Mouse (Mus musculus) liver, embryonic 16.5 days (tissue): Measurements from ENCODE around the gene Chmp6. TPM values are rescaled to one million over a fixed set of nuclear protein-coding genes. Genes with fewer than 3 reads are reported as not detected.

Experiments
- ATAC-seq: fragments of 200-750 bp; cut with Nextera tagmentation; 2 replicates; pipeline ENCODE4 v1.8.0; 2017; ENCODE audit warnings: low read depth, mild to moderate bottlenecking, moderate number of reproducible peaks, moderate library complexity
- H3K27ac ChIP-seq: fragments of 300-500 bp; sonication (generic); 2 replicates; pipeline ENCODE4 v1.5.1; 2014; ENCODE audit warnings: mild to moderate bottlenecking, low read length
- H3K27me3 ChIP-seq: fragments of 300-500 bp; sonication (generic); 2 replicates; pipeline ENCODE4 v1.6.1; 2014; ENCODE audit warnings: low read depth, low read length, mixed read lengths; ENCODE audit not compliant: control insufficient read depth, insufficient read depth
- H3K36me3 ChIP-seq: fragments of 300-500 bp; sonication (generic); 2 replicates; pipeline ENCODE4 v1.6.1; 2014; ENCODE audit warnings: mild to moderate bottlenecking; ENCODE audit not compliant: control insufficient read depth, insufficient read depth
- H3K4me1 ChIP-seq: fragments of 300-500 bp; sonication (generic); 2 replicates; pipeline ENCODE4 v1.6.1; 2014; ENCODE audit warnings: low read depth, low read length, mixed read lengths; ENCODE audit not compliant: control insufficient read depth
- H3K4me2 ChIP-seq: fragments of 300-500 bp; sonication (generic); 2 replicates; pipeline ENCODE4 v1.6.1; 2014; ENCODE audit warnings: low read depth, low read length, mixed read lengths
- H3K4me3 ChIP-seq: fragments of 300-500 bp; sonication (generic); 2 replicates; pipeline ENCODE4 v1.5.1; 2014; ENCODE audit warnings: low read depth, mild to moderate bottlenecking, low read length
- H3K9ac ChIP-seq: fragments of 300-500 bp; sonication (generic); 2 replicates; pipeline ENCODE4 v1.6.1; 2014; ENCODE audit warnings: low read depth, low read length
- H3K9me3 ChIP-seq: fragments of 300-500 bp; sonication (generic); replicated peaks from 2 replicates; pipeline ENCODE4 v1.6.1; 2016; ENCODE audit warnings: low read length; ENCODE audit not compliant: control insufficient read depth
- WGBS: fragments of 180-500 bp; shearing (Covaris S2); extraction: QIAGEN DNeasy Blood & Tissue Kit; methylation state at CpG from one replicate; pipeline ENCODE4 v1.1.7; 2014; ENCODE audit not compliant: insufficient replicate concordance; 5-methylcytosine and 5-hydroxymethylcytosine counted together
- polyA plus RNA-seq: library from polyadenylated mRNA; unstranded; fragments of >200 nt; fragmentation: Nextera tagmentation; extraction: Ambion mirVana; gene quantifications from 2 replicates; pipeline ENCODE4 v1.2.1, GENCODE M21; 2015

Chmp6 gene
- polyA plus RNA-seq, 1 experiment from 2014 or later = 25.4 TPM

- no peaks in the 10 kb centered on the region for H3K4me1 ChIP-seq
- no peak overlapping the region for H3K27ac ChIP-seq
- H3K4me3 ChIP-seq = no peak overlapping the region
- H3K9ac ChIP-seq = no peak overlapping the region
- H3K4me2 ChIP-seq = no peak overlapping the region
- no peaks in the 10 kb centered on the region for H3K36me3 ChIP-seq
- H3K27me3 ChIP-seq = no peaks in the 10 kb centered on the region
- no peak for ATAC-seq
- H3K9me3 ChIP-seq = no peaks in the 10 kb centered on the region
- 74% methylated on average over 5 of the region's 5 CpGs for WGBS
Observed at GRCm38 (mm10) chr11:119879573-119879972, 33.7 kb upstream of the Chmp6 start.

- H3K4me1 ChIP-seq = no peaks in the 10 kb centered on the region
- no peak overlapping the region for H3K27ac ChIP-seq
- no peak for ATAC-seq
- H3K36me3 ChIP-seq = peaks cover 3% of the 10 kb centered on the region; the same call in 1 of the 2 replicates
- 74% methylated on average over 2 of the region's 2 CpGs for WGBS
- H3K4me3 ChIP-seq = no peak overlapping the region
- no peak overlapping the region for H3K4me2 ChIP-seq
- no peaks in the 10 kb centered on the region for H3K9me3 ChIP-seq
- H3K9ac ChIP-seq = no peak overlapping the region
- H3K27me3 ChIP-seq = no peaks in the 10 kb centered on the region
Observed at GRCm38 (mm10) chr11:119883646-119884045, 29.6 kb upstream of the Chmp6 start.

GRCm38 (mm10) chr11:119889966-119890365 is 23.3 kb upstream of the Chmp6 start:
- H3K9ac ChIP-seq = no peak overlapping the region
- no peak for ATAC-seq
- H3K36me3 ChIP-seq = peaks cover 5% of the 10 kb centered on the region; the same call in 1 of the 2 replicates
- H3K27me3 ChIP-seq = no peaks in the 10 kb centered on the region
- no peak overlapping the region for H3K4me3 ChIP-seq
- WGBS = 73% methylated on average over 3 of the region's 3 CpGs
- H3K9me3 ChIP-seq = no peaks in the 10 kb centered on the region
- H3K4me1 ChIP-seq = peaks cover 2% of the 10 kb centered on the region; the same call in 1 of the 2 replicates
- no peak overlapping the region for H3K4me2 ChIP-seq
- no peak overlapping the region for H3K27ac ChIP-seq

GRCm38 (mm10) chr11:119891601-119892215 is 21.5 kb upstream of the Chmp6 start:
- H3K36me3 ChIP-seq = peaks cover 5% of the 10 kb centered on the region; the same call in 1 of the 2 replicates
- WGBS = 71% methylated on average over 7 of the region's 7 CpGs
- no peak overlapping the region for H3K9ac ChIP-seq
- no peak overlapping the region for H3K4me3 ChIP-seq
- no peak overlapping the region for H3K4me2 ChIP-seq
- H3K4me1 ChIP-seq = peaks cover 2% of the 10 kb centered on the region; the same call in 1 of the 2 replicates
- H3K27ac ChIP-seq = no peak overlapping the region
- no peak for ATAC-seq
- no peaks in the 10 kb centered on the region for H3K9me3 ChIP-seq
- no peaks in the 10 kb centered on the region for H3K27me3 ChIP-seq

- no peak for ATAC-seq
- Histone ChIP-seq H3K4me3 (no peak overlapping the region), H3K4me2 (no peak overlapping the region), H3K4me1 (peaks cover 2% of the 10 kb centered on the region; the same call in 1 of the 2 replicates), H3K9me3 (no peaks in the 10 kb centered on the region), H3K27ac (no peak overlapping the region), H3K27me3 (no peaks in the 10 kb centered on the region), H3K9ac (no peak overlapping the region), H3K36me3 (peaks cover under 1% of the 10 kb centered on the region; the same call in 1 of the 2 replicates)
- 73% methylated on average over 9 of the region's 10 CpGs for WGBS
Observed at GRCm38 (mm10) chr11:119893667-119894236, 19.5 kb upstream of the Chmp6 start.

GRCm38 (mm10) chr11:119894634-119895033 is 18.6 kb upstream of the Chmp6 start:
- peak; percentile 50 for ATAC-seq
- H3K4me2 ChIP-seq = no peak overlapping the region
- H3K4me3 ChIP-seq = no peak overlapping the region
- no peak overlapping the region for H3K9ac ChIP-seq
- H3K27ac ChIP-seq = no peak overlapping the region
- no peaks in the 10 kb centered on the region for H3K9me3 ChIP-seq
- no peaks in the 10 kb centered on the region for H3K27me3 ChIP-seq
- WGBS = 45% methylated on average over 6 of the region's 6 CpGs
- peaks cover 2% of the 10 kb centered on the region; the same call in 1 of the 2 replicates for H3K4me1 ChIP-seq
- no peaks in the 10 kb centered on the region; the same call in 1 of the 2 replicates for H3K36me3 ChIP-seq

GRCm38 (mm10) chr11:119897041-119897440 is 16.2 kb upstream of the Chmp6 start:
- Histone ChIP-seq H3K9ac (no peak overlapping the region), H3K4me3 (no peak overlapping the region), H3K4me1 (peaks cover 2% of the 10 kb centered on the region; the same call in 1 of the 2 replicates), H3K27me3 (no peaks in the 10 kb centered on the region), H3K27ac (no peak overlapping the region), H3K9me3 (no peaks in the 10 kb centered on the region), H3K36me3 (no peaks in the 10 kb centered on the region), H3K4me2 (no peak overlapping the region)
- WGBS = 78% methylated on average over 9 of the region's 9 CpGs
- ATAC-seq = no peak

- Histone ChIP-seq H3K9me3 (no peaks in the 10 kb centered on the region), H3K4me1 (peaks cover 2% of the 10 kb centered on the region; the same call in 1 of the 2 replicates), H3K27ac (no peak overlapping the region), H3K9ac (no peak overlapping the region), H3K4me2 (no peak overlapping the region), H3K27me3 (no peaks in the 10 kb centered on the region), H3K36me3 (no peaks in the 10 kb centered on the region), H3K4me3 (no peak overlapping the region)
- 77% methylated on average over 11 of the region's 11 CpGs for WGBS
- no peak for ATAC-seq
Observed at GRCm38 (mm10) chr11:119898976-119899375, 14.3 kb upstream of the Chmp6 start.

- no peak overlapping the region for H3K27ac ChIP-seq
- H3K36me3 ChIP-seq = no peaks in the 10 kb centered on the region
- H3K4me3 ChIP-seq = no peak overlapping the region
- no peak overlapping the region for H3K9ac ChIP-seq
- H3K4me2 ChIP-seq = no peak overlapping the region
- no peak for ATAC-seq
- no peaks in the 10 kb centered on the region for H3K27me3 ChIP-seq
- H3K4me1 ChIP-seq = no peaks in the 10 kb centered on the region
- 51% methylated on average over 4 of the region's 4 CpGs for WGBS
- no peaks in the 10 kb centered on the region for H3K9me3 ChIP-seq
Observed at GRCm38 (mm10) chr11:119901174-119901573, 12.1 kb upstream of the Chmp6 start.
